Mouse (Mus musculus): ENCODE measurements at regions not wholly inside any gene's neighbourhood (a gene's known extent, or its start where the extent isn't known, plus 50 kb on each side); places are given as distances from the start of the nearest gene placed in this dataset.

DNA sequence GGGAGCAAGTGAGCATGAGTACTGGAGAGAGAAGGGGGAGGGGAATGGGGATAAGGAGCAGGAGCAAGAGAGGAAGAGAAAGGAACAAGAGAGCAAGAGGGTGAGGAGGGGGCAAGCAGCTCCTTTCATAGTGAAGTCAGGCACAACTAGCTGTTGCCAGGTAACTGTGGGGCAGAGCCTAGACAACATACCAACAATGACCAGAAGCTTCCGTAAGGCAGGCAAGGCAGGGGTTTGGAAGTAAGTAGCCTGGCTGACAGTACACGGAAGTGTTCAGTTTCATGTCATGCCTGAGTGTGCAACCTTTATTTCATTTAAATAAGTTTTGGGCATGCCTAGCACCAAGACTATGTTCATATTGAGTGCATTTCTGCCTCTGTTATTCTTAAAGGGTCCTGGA is 160.5 kb upstream of the Jun start:
- no peak for DNase-seq (ENCODE audit: extremely low spot score in 1 of 2, low spot score in 1 of 2)

DNA sequence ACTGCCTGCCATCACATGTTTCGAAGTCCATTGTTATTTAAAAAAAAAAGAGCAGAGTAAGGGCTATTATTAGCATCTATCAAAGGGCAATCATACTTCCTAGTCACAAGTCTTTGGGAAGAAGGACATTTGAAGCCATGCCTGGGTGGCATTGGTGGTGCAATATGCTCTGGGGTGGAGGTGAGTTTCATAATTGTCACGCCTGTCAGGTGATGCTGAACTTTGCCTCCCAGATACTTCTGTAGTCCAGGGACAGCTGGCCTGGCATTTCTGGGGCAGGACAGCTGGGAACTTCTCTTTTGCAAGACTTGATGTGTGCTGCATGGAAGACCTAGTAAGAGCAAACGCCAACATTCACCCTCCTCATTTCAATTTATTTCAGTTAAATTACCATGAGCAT is 161.0 kb upstream of the Jun start:
- no peak for DNase-seq (ENCODE audit: extremely low spot score in 1 of 2, low spot score in 1 of 2)

DNA sequence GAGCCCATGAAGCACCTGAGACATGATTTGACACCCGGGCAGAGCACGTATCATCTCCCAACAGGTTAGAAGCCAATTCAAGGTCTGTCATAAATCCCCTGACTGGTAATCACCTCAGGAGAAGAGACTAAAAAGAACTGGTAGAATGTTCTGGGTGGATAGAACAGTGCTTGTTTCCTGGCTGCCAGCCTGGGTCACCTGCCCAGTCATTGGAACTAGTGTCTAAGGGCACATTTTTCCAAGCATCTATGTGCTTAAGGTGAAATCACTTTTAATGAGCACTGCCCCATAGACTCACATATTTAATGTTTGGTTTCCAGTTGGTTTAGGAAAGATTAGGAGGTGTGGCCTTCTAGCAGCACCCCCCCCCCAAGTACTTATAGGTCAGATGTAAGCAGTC is 162.0 kb upstream of the Jun start:
- no peak for DNase-seq (ENCODE audit: extremely low spot score in 1 of 2, low spot score in 1 of 2)

DNA sequence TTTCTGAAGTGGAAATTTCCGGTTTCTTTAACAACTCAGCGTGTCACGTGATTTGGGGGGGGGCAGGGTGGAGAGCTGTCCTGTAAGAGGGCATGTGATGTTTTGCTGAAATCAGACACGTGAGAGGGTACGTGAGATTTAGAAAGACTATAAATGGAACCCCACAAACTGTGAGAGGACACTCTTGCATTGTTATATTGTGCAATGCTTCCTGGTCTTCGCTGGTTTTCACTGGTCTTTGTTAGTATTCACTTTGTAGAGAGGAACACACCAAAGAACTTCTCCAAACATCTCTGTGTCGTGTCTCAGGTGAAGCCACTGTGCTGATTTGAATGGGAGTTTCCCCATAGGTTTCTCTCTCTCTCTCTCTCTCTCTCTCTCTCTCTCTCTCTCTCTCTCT is 163.2 kb upstream of the Jun start:
- no peak for DNase-seq (ENCODE audit: extremely low spot score in 1 of 2, low spot score in 1 of 2)

DNA sequence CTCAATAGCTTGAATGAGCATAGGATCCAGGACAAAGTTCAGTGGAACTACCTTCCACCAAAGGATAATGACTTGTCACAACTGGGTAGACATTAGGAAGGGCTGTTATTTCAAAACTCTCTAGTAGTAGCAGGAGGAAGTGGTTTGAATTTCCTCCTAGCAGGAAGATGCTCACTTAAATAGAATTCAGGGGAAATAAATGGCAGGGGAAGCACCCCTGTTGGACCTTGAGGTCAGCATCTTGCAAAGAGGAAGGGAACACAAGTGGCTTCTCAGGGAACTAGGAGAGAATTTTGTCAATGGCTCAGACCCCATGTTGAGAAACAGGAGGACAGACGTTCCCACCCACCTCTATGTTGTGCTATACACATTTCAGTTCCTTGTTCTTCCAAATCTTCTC is 178.4 kb upstream of the Jun start:
- no peak for DNase-seq (ENCODE audit: extremely low spot score in 1 of 2, low spot score in 1 of 2)

DNA sequence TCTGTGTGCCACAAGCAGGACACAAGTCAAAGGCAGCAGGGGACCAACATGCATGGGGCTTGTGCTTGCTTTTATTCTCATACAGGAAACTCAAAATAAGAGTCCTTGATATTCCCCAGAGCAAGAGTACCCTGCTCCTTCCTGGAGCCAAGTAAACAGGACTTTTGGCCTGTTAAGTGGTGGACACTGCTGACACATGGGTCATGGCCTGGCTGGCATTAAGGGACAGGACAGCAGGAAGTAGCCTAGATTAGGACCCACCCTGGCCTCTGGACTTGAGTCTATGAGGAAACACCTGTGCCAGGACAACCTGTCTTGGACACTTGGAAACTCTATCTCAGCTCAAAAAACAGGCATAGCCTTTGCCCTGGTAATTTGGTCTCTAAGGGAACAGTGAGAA is 181.0 kb upstream of the Jun start:
- DNase-seq (ENCODE audit: extremely low spot score in 1 of 2, low spot score in 1 of 2) = no peak

DNA sequence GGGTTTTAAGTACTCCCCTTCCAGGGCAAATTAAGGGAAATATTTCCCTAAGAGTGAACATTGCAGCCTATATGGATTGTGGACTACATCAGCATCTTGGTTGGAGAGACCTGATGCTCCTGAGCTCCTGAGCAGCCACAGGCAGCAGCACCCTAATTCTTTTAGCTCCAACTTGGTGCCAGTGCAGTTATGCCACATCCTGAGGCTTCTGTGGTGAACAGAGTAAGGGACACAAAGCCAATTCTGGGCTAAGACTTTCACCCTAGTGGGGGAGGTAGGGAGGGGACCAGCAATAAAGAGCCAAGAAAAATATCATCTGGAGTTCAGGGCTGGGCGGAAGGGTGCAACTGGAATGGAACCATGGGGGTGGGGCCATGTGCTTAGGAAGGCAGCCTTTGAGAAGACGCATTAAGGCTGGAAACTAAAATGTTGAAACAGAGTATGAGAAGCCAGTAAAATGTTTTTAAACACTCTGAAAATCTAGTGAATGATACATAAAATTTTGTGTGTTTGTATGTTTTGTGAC is 182.1 kb upstream of the Jun start:
- no peak for DNase-seq (ENCODE audit: extremely low spot score in 1 of 2, low spot score in 1 of 2)

DNA sequence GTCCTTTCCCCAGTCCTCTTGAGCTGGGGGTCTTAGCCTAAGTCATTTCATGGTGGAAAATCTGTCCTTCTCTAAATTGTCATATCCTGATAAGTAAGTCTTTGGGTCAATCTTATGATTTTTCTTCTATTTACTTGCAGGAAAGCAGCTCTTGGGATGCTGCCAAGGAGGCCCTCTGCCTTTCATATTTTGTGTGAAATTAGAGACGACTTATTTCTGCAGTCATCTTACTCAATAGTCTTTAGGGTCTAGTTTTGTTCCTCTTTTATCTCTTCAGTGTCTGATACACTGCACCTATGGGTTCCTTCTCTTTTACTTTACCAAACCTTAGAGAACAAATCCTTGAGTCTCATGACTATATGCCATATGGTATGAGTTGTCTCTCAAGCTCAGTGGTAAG is 196.0 kb upstream of the Jun start:
- DNase-seq (ENCODE audit: extremely low spot score in 1 of 2, low spot score in 1 of 2) = no peak

DNA sequence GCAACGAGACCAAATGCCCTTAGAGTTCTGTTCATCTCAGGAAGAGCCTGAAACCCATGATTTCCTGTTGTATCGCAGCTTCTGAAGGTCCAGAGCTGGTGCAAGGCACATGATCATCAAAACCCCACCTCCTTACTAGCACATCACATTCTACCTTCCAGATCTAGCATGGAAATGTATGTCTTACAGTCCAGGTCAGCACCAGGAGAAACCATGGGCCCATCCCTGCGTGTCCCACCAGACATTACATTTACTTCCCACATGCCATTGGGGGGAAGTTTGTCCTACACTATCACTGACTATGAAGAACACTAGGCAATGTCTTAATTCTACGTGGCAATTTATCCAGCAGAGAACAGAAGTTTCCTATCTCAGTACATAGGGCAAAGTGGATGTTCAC is 197.0 kb upstream of the Jun start:
- DNase-seq (ENCODE audit: extremely low spot score in 1 of 2, low spot score in 1 of 2) = no peak

DNA sequence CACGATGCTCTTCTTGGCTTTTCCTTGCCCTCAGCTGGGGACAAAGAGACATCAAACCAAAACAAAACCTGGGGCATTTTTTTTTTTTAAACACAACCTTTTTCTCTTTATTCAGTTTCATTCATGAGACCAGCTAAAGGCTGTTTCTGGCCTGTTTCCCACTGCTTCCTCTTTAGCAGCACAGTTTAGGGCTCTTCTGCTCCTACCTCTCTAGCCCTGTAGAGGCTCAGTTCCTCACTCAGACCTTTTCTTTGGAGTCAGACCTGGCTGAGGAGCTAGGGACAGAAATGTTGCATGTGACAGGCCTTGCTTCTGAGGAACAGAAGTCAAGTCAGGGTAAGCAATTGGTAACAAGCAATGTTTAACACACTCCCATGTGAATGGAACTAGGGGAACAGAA is 198.1 kb upstream of the Jun start:
- DNase-seq (ENCODE audit: extremely low spot score in 1 of 2, low spot score in 1 of 2) = no peak

DNA sequence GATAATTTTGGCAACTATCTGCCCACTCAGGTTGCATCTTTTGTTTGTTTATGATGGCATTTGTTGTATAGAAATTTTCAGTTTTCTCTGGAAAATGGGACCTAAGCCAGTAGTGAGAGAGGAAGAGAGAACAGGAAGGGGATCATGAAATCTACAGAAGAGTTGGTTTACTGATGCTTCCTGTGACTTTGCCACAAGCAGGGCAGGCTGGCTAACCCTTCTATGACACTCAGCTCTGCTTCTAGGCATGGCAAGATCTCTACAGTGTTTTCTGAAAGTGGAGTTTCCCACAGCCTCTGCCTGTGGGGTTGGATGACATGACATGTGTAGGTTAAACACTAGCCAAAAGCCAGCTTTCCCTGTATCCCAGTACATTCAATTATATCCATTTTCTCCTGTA is 217.7 kb upstream of the Jun start:
- DNase-seq (ENCODE audit: extremely low spot score in 1 of 2, low spot score in 1 of 2) = no peak

DNA sequence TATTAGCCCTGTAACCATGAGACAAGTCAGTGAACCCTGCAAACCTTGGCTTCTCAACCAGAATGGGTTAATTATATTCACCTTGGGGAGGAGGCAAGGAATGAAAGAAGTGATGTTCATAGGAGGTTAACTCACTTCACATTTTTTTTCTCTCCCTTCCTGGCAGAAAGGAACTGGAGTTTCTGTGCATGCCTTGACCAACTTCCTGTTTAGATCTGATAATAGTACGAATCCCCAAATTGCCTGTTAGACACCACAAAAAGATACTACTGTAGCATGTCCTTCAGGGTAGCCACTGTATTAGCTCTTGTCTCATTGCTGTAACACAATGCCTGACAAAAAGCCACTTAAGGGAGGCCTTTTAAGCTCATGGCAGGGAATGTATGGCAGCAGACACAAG is 218.4 kb upstream of the Jun start:
- no peak for DNase-seq (ENCODE audit: extremely low spot score in 1 of 2, low spot score in 1 of 2)

DNA sequence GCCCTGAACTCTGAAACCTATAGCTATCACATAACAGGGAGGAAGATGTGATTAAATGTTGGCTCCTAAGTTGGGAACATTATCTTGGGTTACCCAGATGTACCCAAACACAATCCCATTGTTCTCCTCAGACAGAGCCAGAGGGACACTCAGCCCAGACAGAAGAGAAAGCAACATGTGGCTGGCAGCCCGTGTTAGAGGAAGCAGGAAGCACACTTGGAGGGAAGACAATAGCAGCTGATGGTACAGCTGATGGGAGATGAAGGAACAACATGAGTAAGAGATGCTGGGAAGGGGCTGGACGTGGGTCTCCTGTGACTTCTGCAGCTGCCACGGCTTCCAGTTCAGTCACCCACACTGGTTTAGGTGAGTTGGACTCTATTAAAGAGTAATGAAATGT is 224.2 kb upstream of the Jun start:
- no peak for DNase-seq (ENCODE audit: extremely low spot score in 1 of 2, low spot score in 1 of 2)

DNA sequence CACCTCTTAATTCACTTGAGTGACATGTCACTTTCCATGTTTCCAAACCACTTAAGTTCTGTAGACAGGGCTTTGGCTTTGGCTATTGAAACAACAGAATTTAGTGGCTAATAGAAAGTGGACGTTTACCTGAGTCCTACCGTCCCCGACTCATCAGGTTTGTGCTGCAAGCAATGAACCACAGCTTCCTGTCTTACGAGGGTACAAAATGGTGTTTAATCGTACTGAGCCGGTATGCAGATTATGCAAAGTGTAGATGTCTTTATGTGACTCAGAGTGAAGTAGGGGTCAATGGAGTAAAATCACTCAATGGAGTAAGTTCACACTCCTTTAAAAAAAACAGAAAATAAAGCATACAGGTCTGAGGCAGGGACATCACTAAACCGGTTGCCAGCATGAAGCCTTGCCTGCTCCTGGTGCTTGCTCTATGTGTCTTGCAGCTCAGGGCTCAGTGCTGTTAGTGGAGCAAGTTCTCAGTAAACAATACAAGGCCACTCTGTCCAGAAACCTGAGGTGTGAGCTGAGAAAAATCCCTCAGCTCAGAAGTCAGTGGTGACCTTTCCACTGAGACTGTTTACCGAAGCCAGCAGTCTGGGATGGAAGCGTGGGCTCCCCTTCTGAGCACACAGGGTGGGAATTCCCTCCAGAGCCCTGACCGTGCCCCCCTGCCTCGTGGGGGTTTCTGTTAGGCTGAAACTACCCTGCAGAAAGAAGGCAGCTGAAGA is 226.1 kb upstream of the Jun start:
- DNase-seq (ENCODE audit: extremely low spot score in 1 of 2, low spot score in 1 of 2) = no peak

DNA sequence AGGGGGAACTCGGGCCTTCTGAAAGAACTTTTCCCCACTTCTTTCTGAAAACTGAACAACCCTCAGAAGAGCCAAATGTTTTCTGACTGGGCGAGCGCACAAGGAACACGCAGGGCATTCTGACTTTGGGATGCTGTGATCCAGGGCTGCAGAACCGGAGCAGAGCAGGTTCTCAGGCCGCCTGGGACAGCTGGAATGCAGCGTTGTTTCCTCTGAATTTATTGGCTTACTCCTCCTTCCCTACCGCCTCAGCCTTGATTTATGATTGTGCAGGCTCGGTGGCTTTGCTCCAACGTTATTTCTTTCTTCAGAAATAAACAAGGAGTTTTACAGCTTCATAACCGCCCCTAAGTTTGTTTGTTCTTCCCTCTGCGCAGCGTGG is 226.7 kb upstream of the Jun start:
- DNase-seq (ENCODE audit: extremely low spot score in 1 of 2, low spot score in 1 of 2) = no peak

DNA sequence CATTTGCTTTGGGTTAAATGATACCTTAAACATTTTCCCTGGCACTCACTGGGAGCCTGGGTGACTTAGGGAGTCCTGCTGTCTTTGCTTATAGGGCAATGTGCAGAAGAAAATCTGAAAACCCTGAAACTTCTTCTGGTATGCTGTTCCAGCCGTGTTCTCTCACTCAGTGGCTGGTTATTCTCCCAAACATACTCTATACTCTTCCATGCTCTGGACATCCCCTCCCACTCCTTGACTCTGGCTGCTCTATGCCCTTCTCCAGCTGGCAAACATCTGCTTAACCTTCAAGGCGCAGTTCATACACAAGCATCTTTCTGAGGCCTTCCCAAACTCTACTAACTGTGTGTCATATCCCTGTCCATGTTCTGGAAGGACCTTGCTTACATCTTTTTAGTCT is 227.2 kb upstream of the Jun start:
- DNase-seq (ENCODE audit: extremely low spot score in 1 of 2, low spot score in 1 of 2) = no peak

DNA sequence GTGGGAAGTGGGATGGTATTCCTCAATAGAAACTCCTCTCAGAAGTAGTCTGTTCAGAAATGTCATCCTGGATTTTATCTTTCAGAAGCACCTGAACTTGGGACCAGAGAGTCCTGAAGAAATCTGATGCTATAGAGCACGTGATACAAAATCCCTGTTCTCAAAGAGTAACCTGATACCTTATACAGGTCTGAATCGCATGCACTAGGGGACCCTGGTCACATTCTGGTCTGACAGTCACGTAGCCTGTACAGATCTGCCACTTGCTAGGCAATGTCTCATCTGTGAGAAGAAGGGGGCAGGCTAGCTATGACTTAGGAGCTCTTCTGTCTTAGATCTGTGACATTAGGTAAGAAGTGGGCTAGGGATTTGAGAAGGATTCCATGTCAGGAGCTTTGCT is 230.1 kb upstream of the Jun start:
- no peak for DNase-seq (ENCODE audit: extremely low spot score in 1 of 2, low spot score in 1 of 2)

DNA sequence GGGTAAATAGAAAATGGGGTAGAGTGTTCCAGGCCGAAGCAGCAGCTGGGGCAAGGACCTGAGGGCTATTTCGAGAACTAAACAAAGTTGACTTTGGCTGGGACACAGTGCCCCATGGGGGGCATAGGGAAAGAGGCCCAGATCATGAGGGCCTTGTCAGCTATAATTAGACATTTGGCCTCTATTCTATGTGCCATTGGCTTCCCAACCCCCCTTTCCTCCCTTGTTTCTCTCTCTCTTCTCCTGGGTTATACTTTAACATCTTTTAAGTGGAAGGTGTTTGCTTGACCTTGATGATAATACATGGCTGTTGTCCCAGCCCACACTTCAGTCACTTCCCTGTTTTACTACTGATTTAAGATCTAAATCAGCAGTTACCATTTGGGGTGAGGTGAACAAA is 231.8 kb upstream of the Jun start:
- no peak for DNase-seq (ENCODE audit: extremely low spot score in 1 of 2, low spot score in 1 of 2)

DNA sequence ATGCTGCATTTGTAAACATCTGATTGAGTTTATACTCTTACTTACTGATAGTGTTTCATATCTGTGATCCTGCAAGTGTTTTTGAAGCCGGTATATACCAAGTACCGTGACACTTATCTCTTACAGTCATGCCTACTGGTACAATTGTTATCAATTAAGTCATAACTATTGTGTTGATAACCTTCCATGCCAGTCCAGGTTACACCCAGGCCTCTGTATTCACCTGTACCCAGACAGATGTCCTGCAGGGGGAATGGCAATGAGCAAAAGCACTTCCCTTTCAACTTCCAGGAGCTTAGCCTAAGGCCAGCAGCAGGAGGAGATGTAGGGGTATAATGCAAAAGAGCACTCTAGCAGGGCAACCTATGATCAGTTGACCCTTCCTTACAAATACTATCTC is 232.2 kb upstream of the Jun start:
- DNase-seq (ENCODE audit: extremely low spot score in 1 of 2, low spot score in 1 of 2) = no peak

DNA sequence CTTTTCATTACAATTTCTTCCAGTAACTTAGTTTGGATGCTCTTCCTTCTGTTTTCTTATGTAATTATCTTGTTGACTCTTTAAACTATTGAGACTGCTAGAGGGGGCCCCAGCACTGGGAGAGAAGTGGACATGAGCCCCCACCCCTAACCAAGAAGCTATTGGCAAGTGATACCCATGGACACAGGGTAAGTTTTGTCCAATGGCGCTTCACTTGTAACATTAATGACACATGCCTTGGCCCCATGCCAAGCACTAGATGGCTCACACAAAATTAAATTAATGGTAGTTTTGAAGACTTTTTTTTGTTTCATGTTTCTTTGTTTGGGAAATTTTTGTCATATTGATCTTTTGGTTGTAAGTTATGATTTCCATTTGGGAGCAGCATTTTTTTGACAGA is 232.7 kb upstream of the Jun start:
- no peak for DNase-seq (ENCODE audit: extremely low spot score in 1 of 2, low spot score in 1 of 2)

DNA sequence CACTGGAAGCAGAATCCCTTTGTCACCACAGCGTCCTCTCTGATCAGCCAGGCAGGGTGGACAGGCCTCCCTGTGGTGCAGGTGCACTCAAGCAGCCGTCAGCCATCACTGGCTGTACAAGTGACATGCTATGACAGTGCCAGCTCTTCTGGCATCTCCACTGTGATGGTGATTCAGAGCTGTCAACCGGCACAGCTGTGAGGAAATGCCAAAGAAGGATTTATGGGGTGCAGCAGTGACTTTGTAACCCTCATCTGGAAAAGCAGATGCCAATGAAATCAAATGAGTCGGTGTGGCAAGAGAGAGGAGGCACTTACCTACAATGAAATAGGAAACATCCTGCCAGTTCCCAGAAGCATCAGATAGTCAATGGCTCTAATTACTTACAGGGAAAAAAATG is 238.3 kb upstream of the Jun start:
- DNase-seq (ENCODE audit: extremely low spot score in 1 of 2, low spot score in 1 of 2) = no peak

DNA sequence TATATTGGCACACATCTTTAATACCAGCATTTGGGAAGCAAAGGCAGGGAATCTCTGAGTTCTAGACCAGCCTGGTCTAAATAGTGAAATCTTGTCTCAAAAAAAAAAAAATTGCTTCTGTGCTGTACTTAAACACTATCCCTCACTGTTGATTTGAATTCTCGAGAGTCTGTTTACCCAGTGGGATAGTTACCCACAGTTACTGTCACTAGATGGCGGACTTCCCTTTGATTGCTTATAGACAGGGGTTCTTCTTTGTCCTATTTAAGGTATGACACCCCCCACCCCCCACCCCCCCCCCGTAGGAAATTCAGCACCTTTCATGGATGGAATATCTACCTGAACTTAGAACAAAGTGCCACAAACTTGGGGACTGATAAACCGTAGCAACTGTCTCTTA is 242.1 kb upstream of the Jun start:
- DNase-seq (ENCODE audit: extremely low spot score in 1 of 2, low spot score in 1 of 2) = peak in 1 of 2 experiments; percentile 16

DNA sequence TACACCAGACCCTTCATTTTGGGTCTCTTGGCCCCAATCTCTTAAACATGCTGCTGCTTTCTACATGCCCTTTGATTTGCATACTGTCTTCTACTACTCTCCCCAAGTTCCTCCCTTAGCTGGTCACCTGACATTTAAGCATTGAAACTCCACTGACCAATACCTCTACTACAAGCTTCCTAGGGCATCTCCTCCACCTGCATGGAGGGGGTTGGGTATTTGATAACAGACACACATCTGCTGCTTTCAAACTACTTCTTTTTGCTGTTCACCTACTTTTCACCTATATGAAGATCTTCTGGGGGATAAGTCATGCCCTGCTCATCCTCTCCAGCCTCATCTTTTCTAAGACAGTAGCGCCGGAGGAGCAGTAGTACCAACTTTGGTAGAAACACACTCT is 249.9 kb upstream of the Jun start:
- DNase-seq (ENCODE audit: extremely low spot score in 1 of 2, low spot score in 1 of 2) = no peak

Data from frontal cortex, adult 2 months (tissue).